Mouse (Mus musculus): ENCODE data around the gene Prkcb.
A peak's percentile ranks its signal among the peaks of the same experiment; 100 is the strongest.

Gene Prkcb

GRCm38 (mm10) chr7:122528646-122529045, 240.1 kb downstream of the Prkcb start:
- DNase-seq (ENCODE audit: low spot score): no peak

DNA sequence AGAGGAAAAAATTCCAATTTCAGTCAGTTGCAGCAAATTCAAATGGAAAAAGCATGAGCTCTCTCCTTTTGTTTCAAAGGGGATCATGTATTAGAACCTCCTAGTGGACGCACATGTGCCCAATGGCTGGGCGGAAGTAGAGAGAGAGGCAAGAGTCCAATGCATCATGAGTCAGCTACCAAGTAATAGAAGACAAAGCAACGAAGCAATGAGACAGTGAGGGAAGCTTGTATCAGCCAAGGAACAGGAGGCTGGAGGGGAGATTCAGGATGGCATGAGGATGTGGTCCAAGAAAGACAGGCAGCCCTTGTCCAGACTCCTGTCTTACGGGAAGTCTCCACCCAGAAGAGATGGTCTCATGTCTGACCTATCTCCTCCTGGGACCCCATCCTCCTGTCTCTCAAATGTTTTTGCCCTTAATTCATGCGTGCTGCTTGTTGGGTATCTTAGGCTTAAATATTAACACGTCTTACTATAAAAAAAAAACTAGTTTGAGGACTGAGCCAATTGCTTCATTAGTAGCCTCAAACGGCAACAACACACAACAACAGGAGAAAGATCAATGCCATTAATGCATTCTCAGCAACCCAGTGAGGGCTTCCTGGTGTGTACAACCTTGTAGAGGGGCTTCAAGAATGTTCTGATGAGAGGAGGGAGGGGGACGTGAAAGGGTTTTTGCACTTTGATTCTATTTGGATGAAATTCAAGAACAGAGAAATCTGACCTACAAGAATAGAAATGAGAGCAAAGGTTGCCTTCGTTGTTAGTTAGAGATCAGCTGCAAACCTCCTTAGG, 245.2 kb downstream of the Prkcb start:
- no peak for DNase-seq (ENCODE audit: low spot score)

GRCm38 (mm10) chr7:122544616-122545015, 256.1 kb downstream of the Prkcb start:
- DNase-seq (ENCODE audit: low spot score): no peak

DNA sequence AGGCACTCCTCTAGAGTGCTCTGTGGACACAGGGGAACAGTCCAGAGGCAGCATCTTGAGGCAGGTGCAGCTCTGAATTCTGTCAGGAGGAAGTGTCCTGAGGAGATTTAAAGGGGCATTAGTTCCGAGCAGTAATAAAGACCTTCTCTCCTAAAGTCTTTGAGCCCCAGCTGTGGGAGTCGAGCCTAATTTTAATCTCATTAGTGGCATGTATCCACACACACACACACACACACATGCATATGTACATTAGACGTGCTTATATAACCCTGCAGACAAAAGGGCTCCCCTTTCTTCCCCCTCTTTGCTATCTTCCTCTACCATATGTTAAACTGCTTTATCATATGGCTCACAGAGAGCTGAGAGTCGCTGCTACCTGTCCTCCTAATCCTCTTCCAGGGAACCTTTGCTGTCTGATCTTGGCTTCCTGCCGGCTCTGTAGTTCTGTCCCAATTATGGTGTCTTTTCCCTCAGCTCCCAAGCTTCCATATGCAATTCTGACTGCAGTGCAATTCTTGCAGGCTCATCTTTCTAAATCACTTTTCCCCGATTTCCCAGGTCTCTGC, 268.1 kb downstream of the Prkcb start:
- no peak for DNase-seq (ENCODE audit: low spot score)

- no peak for DNase-seq (ENCODE audit: low spot score)
Measured at GRCm38 (mm10) chr7:122558085-122558811, 269.7 kb downstream of the Prkcb start.

GRCm38 (mm10) chr7:122558912-122559311, 270.4 kb downstream of the Prkcb start:
- no peak for DNase-seq (ENCODE audit: low spot score)

GRCm38 (mm10) chr7:122562586-122562985, 274.0 kb downstream of the Prkcb start:
- DNase-seq (ENCODE audit: low spot score): peak; percentile 13

DNA sequence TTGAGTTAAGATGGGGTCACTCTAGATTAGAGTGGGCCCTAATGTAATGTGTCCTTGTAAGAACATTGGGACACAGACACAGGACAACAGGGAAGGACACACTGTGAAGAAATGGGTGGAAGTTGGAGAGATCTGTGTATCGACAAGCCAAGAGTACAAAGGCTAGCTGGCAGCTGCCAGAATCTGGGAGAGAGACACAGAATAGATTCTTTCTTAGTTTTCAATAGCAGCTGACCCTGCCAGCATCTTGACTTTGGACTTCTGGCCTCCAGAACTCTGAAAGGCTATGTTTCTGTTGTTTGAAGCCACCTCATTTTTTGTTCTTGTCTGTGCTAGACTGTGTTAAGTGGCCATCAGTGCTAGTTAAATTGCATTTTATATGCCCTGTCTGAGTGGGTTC, 276.8 kb downstream of the Prkcb start:
- no peak for DNase-seq (ENCODE audit: low spot score)

GRCm38 (mm10) chr7:122566011-122566410, 277.5 kb downstream of the Prkcb start:
- DNase-seq (ENCODE audit: low spot score): no peak

DNA sequence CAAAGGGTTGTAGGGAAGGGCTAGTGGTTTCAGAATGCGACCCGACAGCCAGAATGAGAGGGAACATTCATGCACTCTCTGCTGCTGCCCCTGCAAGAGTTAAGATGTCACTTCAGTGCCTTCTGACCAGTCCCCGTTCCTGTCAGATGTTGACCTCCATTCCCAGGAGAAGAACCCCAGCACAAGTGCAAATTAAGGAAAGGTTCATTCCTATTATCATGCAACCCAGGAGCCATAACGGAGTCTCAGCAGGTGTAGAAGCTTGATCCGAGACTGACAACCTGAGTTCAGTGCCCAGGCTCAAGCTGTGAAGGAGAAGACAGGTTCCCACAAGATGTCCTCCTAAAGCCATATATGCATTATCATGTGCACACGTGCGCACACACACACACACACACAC, 280.2 kb downstream of the Prkcb start:
- DNase-seq (ENCODE audit: low spot score): no peak

DNA sequence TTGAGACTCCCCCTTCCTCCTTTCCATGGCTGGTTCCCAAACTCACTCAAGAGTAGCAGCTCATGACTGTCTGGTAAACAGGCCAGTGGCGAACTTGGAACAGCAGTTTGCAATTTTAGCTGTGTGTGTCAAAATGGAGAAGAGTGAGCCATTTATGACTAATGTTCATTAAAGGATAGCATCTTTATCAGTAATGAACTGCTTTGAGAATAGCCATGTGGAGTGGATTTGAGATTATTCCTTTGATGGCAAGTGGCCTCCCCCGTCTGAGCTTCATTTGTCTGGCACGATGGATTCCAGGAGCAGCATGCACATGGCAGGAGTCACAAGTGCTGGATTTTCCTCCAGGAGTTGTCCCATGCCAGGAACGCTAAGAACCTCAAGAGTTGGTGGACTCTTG, 281.9 kb downstream of the Prkcb start:
- DNase-seq (ENCODE audit: low spot score): no peak

DNA sequence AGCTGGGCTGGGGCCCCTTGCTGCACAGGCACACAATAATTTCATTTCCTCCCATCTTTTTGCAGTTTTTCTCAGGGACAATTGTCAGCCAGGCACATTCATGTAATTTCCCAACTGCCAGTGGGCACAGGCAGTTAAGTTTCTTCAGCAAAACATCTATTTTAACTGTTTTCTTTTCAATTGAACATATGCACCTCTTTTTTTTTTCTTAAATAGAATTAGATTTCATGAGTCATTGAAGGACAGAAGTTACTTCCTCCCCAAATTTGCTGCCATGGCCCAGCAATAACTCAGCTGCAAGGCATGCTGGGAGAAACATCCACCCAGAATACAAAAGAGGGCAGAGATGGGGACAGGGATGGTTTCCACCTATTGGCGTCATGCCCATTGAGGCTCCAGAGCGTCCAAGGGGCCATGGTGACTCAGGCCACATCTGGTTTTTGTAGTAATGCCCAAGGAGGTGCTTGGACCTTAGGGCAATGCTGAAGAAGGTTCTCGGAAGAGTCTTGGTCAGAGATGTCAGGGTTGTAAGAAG, 284.6 kb downstream of the Prkcb start:
- DNase-seq (ENCODE audit: low spot score): no peak

GRCm38 (mm10) chr7:122574418-122574817, 285.9 kb downstream of the Prkcb start:
- DNase-seq (ENCODE audit: low spot score): no peak

DNA sequence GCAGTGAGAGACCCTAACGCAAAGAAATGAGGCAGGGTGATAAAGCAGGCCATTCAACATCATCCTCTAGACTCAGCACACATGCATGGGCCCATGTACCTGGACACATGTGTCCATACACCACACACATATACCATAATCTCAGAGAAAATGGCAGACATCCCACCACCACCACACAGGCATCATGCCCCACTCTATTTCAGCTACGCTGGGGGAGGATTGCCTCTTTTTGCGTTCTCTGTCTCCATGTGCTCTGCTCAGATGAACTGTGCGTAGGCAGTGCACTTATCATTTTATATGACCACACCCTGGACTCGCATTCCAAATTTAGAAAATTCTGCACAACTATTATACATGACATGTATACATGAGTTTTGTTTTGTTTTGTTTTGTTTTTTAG, 286.5 kb downstream of the Prkcb start:
- DNase-seq (ENCODE audit: low spot score): no peak

GRCm38 (mm10) chr7:122575506-122575905, 287.0 kb downstream of the Prkcb start:
- DNase-seq (ENCODE audit: low spot score): no peak

DNA sequence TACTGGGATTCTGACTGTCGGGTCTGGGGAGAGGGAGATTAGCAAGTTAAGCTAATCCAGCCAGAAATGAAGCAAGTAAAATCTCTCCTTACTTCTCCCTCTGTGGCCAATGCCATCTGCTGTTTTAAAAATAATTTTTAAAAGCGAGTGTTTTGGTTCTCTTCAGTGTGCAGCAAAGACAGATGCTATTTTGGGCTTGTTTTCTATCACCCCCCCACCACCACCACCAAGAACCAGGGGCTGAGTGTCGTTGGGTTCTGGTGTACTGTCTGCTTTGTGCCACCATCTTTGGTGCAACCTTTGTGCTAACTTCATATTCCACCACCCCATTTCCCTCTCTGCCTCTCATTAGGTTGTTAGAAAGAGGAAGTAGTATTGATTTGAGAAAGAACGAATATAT, 289.0 kb downstream of the Prkcb start:
- no peak for DNase-seq (ENCODE audit: low spot score)

DNA sequence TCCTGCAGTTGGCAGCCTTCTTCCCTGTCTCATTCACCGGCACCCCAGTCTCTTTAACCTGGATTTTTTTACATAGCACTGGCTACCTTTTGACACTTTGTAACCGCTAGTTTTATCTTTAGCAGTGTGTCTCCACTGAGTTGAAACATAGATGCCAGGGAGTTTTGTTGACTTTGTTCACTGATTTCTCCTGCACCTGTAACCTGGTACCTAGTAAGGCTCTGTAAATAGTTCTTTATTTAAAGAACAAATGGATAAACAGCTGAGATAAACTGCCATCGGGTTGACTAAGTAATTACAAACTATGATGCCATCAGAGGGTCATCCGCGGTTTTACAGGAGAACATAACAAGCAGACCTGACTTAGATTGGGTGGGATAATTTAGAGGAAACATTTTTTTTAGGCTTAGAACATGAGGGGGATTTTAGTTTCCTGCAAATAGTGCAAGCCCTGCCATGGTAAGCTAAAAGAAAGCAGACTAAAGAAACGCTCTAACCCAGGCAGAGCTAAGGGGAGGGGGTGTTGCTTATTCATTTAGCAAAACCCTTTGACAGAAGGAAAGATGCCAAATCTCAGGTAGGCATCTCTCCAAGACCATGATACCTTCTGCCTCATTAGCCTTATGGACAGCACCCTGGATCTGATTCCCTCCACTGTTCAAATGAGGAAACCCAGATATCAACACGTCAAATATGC, 291.1 kb downstream of the Prkcb start:
- DNase-seq (ENCODE audit: low spot score): no peak

- no peak for DNase-seq (ENCODE audit: low spot score)
Measured at GRCm38 (mm10) chr7:122580158-122580475, 291.6 kb downstream of the Prkcb start.

DNA sequence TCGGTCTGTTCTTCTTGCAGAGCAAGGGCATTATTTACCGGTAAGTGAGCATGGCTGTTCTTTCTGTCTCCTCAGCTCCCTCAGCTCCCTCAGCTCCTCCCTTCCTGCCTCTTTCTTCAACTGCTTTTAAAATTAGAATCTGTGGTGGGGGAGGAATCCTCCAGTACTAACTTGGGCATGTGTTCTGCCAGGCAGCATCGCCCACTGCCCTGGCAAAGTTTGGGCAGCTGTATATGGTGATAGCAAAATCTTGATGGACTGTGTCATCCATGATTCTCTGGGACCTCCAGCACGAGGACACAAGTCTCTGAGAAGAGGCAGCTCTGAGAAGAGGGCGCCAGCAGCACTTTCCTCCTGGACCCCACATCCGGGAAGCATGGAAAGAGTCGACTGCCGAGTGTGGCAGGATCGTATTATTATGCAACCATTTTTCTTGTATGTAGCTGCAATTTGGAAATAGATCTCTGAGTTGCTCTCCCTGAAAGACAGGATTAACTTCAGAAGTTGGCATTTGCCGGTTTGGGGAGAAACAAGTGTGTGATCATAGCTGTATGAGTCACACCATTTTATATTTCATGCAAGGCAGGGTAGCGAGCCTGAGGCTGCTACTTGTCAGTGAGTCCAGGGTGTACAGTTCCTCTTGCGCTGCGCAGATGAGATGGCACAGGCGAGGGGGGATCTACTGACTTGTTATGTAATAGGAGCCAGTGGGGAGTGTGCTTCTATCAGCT, 296.0 kb downstream of the Prkcb start:
- no peak for DNase-seq (ENCODE audit: low spot score)

GRCm38 (mm10) chr7:122595897-122596296, 307.3 kb downstream of the Prkcb start:
- no peak for DNase-seq (ENCODE audit: low spot score)

GRCm38 (mm10) chr7:122596596-122597170, 308.1 kb downstream of the Prkcb start:
- no peak for DNase-seq (ENCODE audit: low spot score)
